In the genomic region with DNA sequence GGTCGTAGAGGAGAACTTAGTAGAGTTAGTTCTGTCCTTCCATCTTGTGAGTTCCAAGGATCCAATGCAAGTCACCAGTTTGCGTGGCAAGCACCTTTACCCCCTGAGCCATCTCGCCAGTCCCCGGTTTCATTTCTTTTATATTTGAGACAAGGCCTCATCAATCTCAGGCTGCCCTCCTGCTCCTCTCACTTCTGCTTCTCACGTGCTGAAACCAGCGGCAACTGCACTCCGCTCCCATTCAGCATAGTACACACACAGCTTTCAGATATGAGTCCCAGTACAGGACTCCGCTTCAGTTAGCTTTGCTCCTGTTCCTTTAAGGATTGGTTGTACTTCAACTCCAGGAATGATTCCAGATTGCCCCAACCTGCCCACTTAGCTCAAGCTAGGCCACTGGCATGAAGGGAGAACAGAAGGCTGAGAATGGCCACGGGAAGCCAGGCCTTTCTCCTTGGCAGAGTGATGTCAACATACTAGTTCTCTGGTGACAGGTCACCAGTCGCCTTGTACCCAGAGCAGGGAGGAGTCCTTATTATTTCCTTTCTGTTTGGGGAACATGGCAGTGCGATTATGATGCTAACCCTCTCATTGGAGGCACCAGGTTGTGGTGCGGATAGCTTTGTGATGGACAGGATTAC, we compare ENCODE assay signal across 16 mouse cellular contexts.
DNase-seq lines count a peak whose midpoint lies in the region; ATAC-seq and TF ChIP-seq lines count a peak whose summit lies in the region.
"Had no signal": no experiment of that assay in that cellular context is flagged by ENCODE, and none has a peak within 500 bp of the region (broad histone marks: within the 10 kb centered on the region; RNA-seq: fewer than 3 reads in every experiment).

No protein-coding gene starts in this region.

- WGBS in lung, postnatal 0 days, result 78% methylated on average over 12 of the region's 12 CpGs

- TF ChIP-seq POLR2A in myocyte (IDR thresholded peaks at IDR 0.05; ENCODE audit: insufficient read length, low read depth), result no peak

- H3K4me3 ChIP-seq in gastrocnemius, adult 2 months, result no peak overlapping the region
- H3K4me3 ChIP-seq in lung, postnatal 0 days (ENCODE audit: low read depth, low read length), result no peak overlapping the region
- no peak overlapping the region for H3K4me3 ChIP-seq in myocyte
- H3K4me3 ChIP-seq: embryonic facial prominence, embryonic 13.5 days; forebrain, embryonic 12.5 days; heart, embryonic 13.5 days; hindbrain, embryonic 12.5 days had no signal

- H3K27me3 ChIP-seq in lung, postnatal 0 days (replicated peaks; ENCODE audit: insufficient read depth, low read length), result no peaks in the 10 kb centered on the region
- H3K27me3 ChIP-seq in myocyte (ENCODE audit: control insufficient read depth, insufficient read depth, insufficient read length), result no peaks in the 10 kb centered on the region
- H3K27me3 ChIP-seq: embryonic facial prominence, embryonic 13.5 days; forebrain, embryonic 12.5 days; heart, embryonic 13.5 days; hindbrain, embryonic 12.5 days had no signal

- no peak for TF ChIP-seq EP300 in lung, postnatal 0 days (IDR thresholded peaks at IDR 0.05)

- ATAC-seq in lung, postnatal 0 days, result peak; percentile 45

- no peak overlapping the region for H3ac ChIP-seq in myocyte (ENCODE audit: control insufficient read depth, insufficient read length)

- no peak for TF ChIP-seq CTCF in gastrocnemius, adult 2 months (IDR thresholded peaks at IDR 0.05)
- no peak for TF ChIP-seq CTCF in lung, postnatal 0 days (IDR thresholded peaks at IDR 0.05)

- DNase-seq in gastrocnemius, adult 2 months, result no peak
- DNase-seq in gastrocnemius, adult 18-20 months (ENCODE audit: low spot score), result no peak
- DNase-seq in lung, postnatal 0 days (ENCODE audit: low spot score), result peak; percentile 39
- no peak for DNase-seq in lung, postnatal 25 days (ENCODE audit: low spot score)
- peak; percentile 66 to 71 for DNase-seq in cerebellum, postnatal 25 days
- DNase-seq in frontal cortex, postnatal 25 days (ENCODE audit: low spot score in 2 of 2), result no peak
- DNase-seq in MN1 (ENCODE audit: low spot score), result no peak
- DNase-seq: gastrocnemius, postnatal 14 days; kidney, postnatal 10 days; lung, postnatal 4 days; thymus, postnatal 25 days had no signal

- H3K36me3 ChIP-seq in lung, postnatal 0 days (ENCODE audit: insufficient read depth, low read length), result no peaks in the 10 kb centered on the region
- H3K36me3 ChIP-seq in myocyte (ENCODE audit: control insufficient read depth, insufficient read depth), result no peaks in the 10 kb centered on the region
- H3K36me3 ChIP-seq: embryonic facial prominence, embryonic 13.5 days; forebrain, embryonic 12.5 days; heart, embryonic 13.5 days; hindbrain, embryonic 12.5 days had no signal

- intact Hi-C loops in gastrocnemius, adult 2 months (cut with DNase I), result no loop called here

- H3K9ac ChIP-seq in lung, postnatal 0 days (replicated peaks; ENCODE audit: low read depth), result no peak overlapping the region
- H3K9ac ChIP-seq: embryonic facial prominence, embryonic 13.5 days; forebrain, embryonic 12.5 days; heart, embryonic 13.5 days; hindbrain, embryonic 12.5 days had no signal

- H3K9me3 ChIP-seq in lung, postnatal 0 days (ENCODE audit: low read length), result no peaks in the 10 kb centered on the region
- H3K9me3 ChIP-seq: embryonic facial prominence, embryonic 13.5 days; forebrain, embryonic 12.5 days; heart, embryonic 13.5 days; hindbrain, embryonic 12.5 days had no signal

- peak overlapping the region; percentile 28; the same call in 1 of the 2 replicates for H3K27ac ChIP-seq in gastrocnemius, adult 2 months
- no peak overlapping the region for H3K27ac ChIP-seq in lung, postnatal 0 days (ENCODE audit: low read length)
- H3K27ac ChIP-seq: forebrain, embryonic 12.5 days; heart, embryonic 13.5 days; hindbrain, embryonic 12.5 days had no signal

- H3K4me2 ChIP-seq in lung, postnatal 0 days (replicated peaks; ENCODE audit: low read depth, low read length), result no peak overlapping the region
- peak overlapping the region; percentile 42 for H3K4me2 ChIP-seq in myocyte (ENCODE audit: low read depth)
- H3K4me2 ChIP-seq: embryonic facial prominence, embryonic 13.5 days; forebrain, embryonic 12.5 days; heart, embryonic 13.5 days; hindbrain, embryonic 12.5 days had no signal

- H3K4me1 ChIP-seq in lung, postnatal 0 days (ENCODE audit: insufficient read depth, low read depth, low read length), result no peaks in the 10 kb centered on the region

- H3K79me2 ChIP-seq in myocyte (ENCODE audit: control insufficient read depth, insufficient read depth), result no peaks in the 10 kb centered on the region

TF ChIP-seq in myocyte, 11 proteins besides CTCF, POLR2A, EP300 and RAD21:
- no peak for TF ChIP-seq MYOG (IDR thresholded peaks at IDR 0.05; ENCODE audit: control insufficient read depth in 1 of 3, insufficient read depth in 1 of 3, insufficient read length in 2 of 3, low read depth in 2 of 3)
- TF ChIP-seq POLR2AphosphoS2 (IDR thresholded peaks at IDR 0.05; ENCODE audit: insufficient read length, low read depth), result no peak
- no peak for TF ChIP-seq TCF12 (IDR thresholded peaks at IDR 0.05; ENCODE audit: insufficient read depth, poor library complexity, severe bottlenecking)
TF ChIP-seq in myocyte: peak in this region for 0.

Comparison
In these comparisons a context has a peak if more than half of its experiments do, and no peak if none do; other contexts are left out.
1. DNase-seq: peak in lung, postnatal 0 days (single experiment) and cerebellum, postnatal 25 days (2 of 2); none in gastrocnemius, adult 2 months (single experiment), gastrocnemius, adult 18-20 months (single experiment), lung, postnatal 25 days (single experiment), frontal cortex, postnatal 25 days (0 of 2) and MN1 (single experiment).